ENCODE assay signal across 8 mouse cellular contexts in genomic region chr3:155093116-155093956, GRCm38 (mm10). TPM values are rescaled to one million over a fixed set of nuclear protein-coding genes. Genes with fewer than 3 reads are reported as not detected.
A peak's percentile ranks its signal among the peaks of the same experiment; 100 is the strongest.
DNase-seq lines count a peak whose midpoint lies in the region; ATAC-seq and TF ChIP-seq lines count a peak whose summit lies in the region.

Fpgt (minus strand) TSS chr3:155093403.
Lrriq3 (plus strand) TSS chr3:155093434.

- peak within 1 kb of the TSS; percentile 85 for H3K9ac ChIP-seq in MEL (ENCODE audit: control insufficient read depth, low read depth, low read length, poor library complexity, severe bottlenecking)
- H3K9ac ChIP-seq in forebrain, postnatal 0 days = peak within 1 kb of the TSS; percentile 81
- peak within 1 kb of the TSS; percentile 54 for H3K9ac ChIP-seq in lung, embryonic 15.5 days

- no peaks in the 10 kb centered on the region; a peak in 1 of 4 replicates for H3K4me1 ChIP-seq in MEL (ENCODE audit: control insufficient read depth in 1 of 2, insufficient read depth in 2 of 2, low read length in 2 of 2)
- peaks cover 3% of the 10 kb centered on the region; the same call in 1 of the 2 replicates for H3K4me1 ChIP-seq in cerebellum, adult 2 months (ENCODE audit: control insufficient read depth, insufficient read depth, low read length)
- H3K4me1 ChIP-seq in forebrain, postnatal 0 days (ENCODE audit: insufficient read depth) = peaks cover 4% of the 10 kb centered on the region; the same call in 1 of the 2 replicates
- peaks cover 2% of the 10 kb centered on the region; the same call in 1 of the 2 replicates for H3K4me1 ChIP-seq in lung, embryonic 15.5 days

- TF ChIP-seq CTCF in MEL (IDR thresholded peaks at IDR 0.05 in 2 of 3, conservative IDR thresholded peaks at IDR 0.05 in 1 of 3; ENCODE audit: control insufficient read depth in 1 of 3, insufficient read depth in 1 of 3, low read depth in 2 of 3, low read length in 3 of 3, poor library complexity in 1 of 3, severe bottlenecking in 1 of 3) = no peak
- no peak for TF ChIP-seq CTCF in cerebellum, adult 2 months (IDR thresholded peaks at IDR 0.05; ENCODE audit: borderline replicate concordance, insufficient read depth, low read depth, low read length)
- TF ChIP-seq CTCF in forebrain, postnatal 0 days (IDR thresholded peaks at IDR 0.05; ENCODE audit: low read depth) = peak; percentile 35; the same call in 1 of the 2 replicates

- H3K4me3 ChIP-seq in MEL (ENCODE audit: control insufficient read depth in 1 of 2, insufficient read depth in 1 of 2, low read depth in 2 of 2, low read length in 2 of 2) = peak within 1 kb of the TSS; percentile 70 to 94
- peak within 1 kb of the TSS; percentile 73 for H3K4me3 ChIP-seq in cerebellum, adult 2 months (replicated peaks; ENCODE audit: insufficient read depth, low read depth, low read length)
- peak within 1 kb of the TSS; percentile 68 for H3K4me3 ChIP-seq in forebrain, postnatal 0 days (ENCODE audit: low read depth, low read length)
- H3K4me3 ChIP-seq in lung, embryonic 15.5 days = peak within 1 kb of the TSS; percentile 70

- peak within 1 kb of the TSS; percentile 74 for H3K27ac ChIP-seq in MEL (ENCODE audit: control insufficient read depth, low read depth, low read length)
- peak within 1 kb of the TSS; percentile 65 for H3K27ac ChIP-seq in cerebellum, adult 2 months (ENCODE audit: insufficient read depth, low read length)
- peak within 1 kb of the TSS; percentile 91 for H3K27ac ChIP-seq in forebrain, postnatal 0 days (ENCODE audit: low read depth, low read length)
- peak within 1 kb of the TSS; percentile 81 for H3K27ac ChIP-seq in lung, embryonic 15.5 days

- no peaks in the 10 kb centered on the region for H3K9me3 ChIP-seq in MEL (replicated peaks; ENCODE audit: insufficient read depth, low read length)
- H3K9me3 ChIP-seq in forebrain, postnatal 0 days (ENCODE audit: low read length) = no peaks in the 10 kb centered on the region
- no peaks in the 10 kb centered on the region for H3K9me3 ChIP-seq in lung, embryonic 15.5 days

- TF ChIP-seq RAD21 in MEL (IDR thresholded peaks at IDR 0.05; ENCODE audit: low read depth, low read length) = no peak

- peak within 1 kb of the TSS; percentile 64 for H3K4me2 ChIP-seq in forebrain, postnatal 0 days (ENCODE audit: low read depth)
- peak within 1 kb of the TSS; percentile 67 for H3K4me2 ChIP-seq in lung, embryonic 15.5 days

- peak; percentile 95 for DNase-seq in MEL (ENCODE audit: low read depth, low spot score)
- peak; percentile 90 to 91 for DNase-seq in cerebellum, adult 2 months
- peak; percentile 97 for DNase-seq in forebrain, postnatal 0 days
- peak; percentile 93 for DNase-seq in heart, postnatal 4 days
- peak; percentile 90 to 92 for DNase-seq in layer of hippocampus, adult 8-10 months (ENCODE audit: low spot score in 2 of 2)
- peak; percentile 87 for DNase-seq in ovary, adult 18-20 months (ENCODE audit: low spot score)
- DNase-seq in thymus, postnatal 0 days (ENCODE audit: low spot score) = peak; percentile 92

- WGBS in cerebellum, adult 2 months = under 1% methylated on average over 46 of the region's 47 CpGs
- under 1% methylated on average over 47 of the region's 47 CpGs for WGBS in forebrain, postnatal 0 days
- WGBS in lung, embryonic 15.5 days = under 1% methylated on average over 36 of the region's 47 CpGs

- TF ChIP-seq POLR2A in MEL (IDR thresholded peaks at IDR 0.05; ENCODE audit: control insufficient read depth in 1 of 2, insufficient read depth in 1 of 2, low read depth in 1 of 2, low read length in 2 of 2, poor library complexity in 1 of 2) = peak; percentile 40 to 67; a peak in 3 of 4 replicates
- peak; percentile 73; the same call in 1 of the 2 replicates for TF ChIP-seq POLR2A in cerebellum, adult 2 months (IDR thresholded peaks at IDR 0.05; ENCODE audit: borderline replicate concordance, insufficient read depth, low read length)

- no peaks in the 10 kb centered on the region for H3K27me3 ChIP-seq in MEL (ENCODE audit: control insufficient read depth in 1 of 2, insufficient read depth in 2 of 2, low read length in 2 of 2)
- H3K27me3 ChIP-seq in cerebellum, adult 2 months (ENCODE audit: control insufficient read depth, insufficient read depth, low read length) = no peaks in the 10 kb centered on the region
- no peaks in the 10 kb centered on the region for H3K27me3 ChIP-seq in forebrain, postnatal 0 days (ENCODE audit: insufficient read depth, low read length)
- no peaks in the 10 kb centered on the region for H3K27me3 ChIP-seq in lung, embryonic 15.5 days

- ATAC-seq in forebrain, postnatal 0 days = peak; percentile 99
- peak; percentile 100 for ATAC-seq in lung, embryonic 15.5 days (ENCODE audit: borderline replicate concordance, extremely low read depth, low FRiP score, low TSS enrichment)

- peaks cover 0 to 8% of the 10 kb centered on the region in 2 experiments; a peak in 2 of 4 replicates for H3K36me3 ChIP-seq in MEL (ENCODE audit: control insufficient read depth in 1 of 2, insufficient read depth in 2 of 2, low read length in 2 of 2)
- no peaks in the 10 kb centered on the region for H3K36me3 ChIP-seq in forebrain, postnatal 0 days (ENCODE audit: insufficient read depth)
- H3K36me3 ChIP-seq in lung, embryonic 15.5 days = no peaks in the 10 kb centered on the region

- no peaks in the 10 kb centered on the region; the same call in 1 of the 2 replicates for H3K79me2 ChIP-seq in MEL (ENCODE audit: control insufficient read depth, insufficient read depth, low read length, poor library complexity)

- TF ChIP-seq EP300 in MEL (IDR thresholded peaks at IDR 0.05; ENCODE audit: low read depth in 1 of 2, low read length in 2 of 2) = no peak

TF ChIP-seq in MEL, 35 proteins besides CTCF, POLR2A, EP300 and RAD21:
- TF ChIP-seq ELF1 (IDR thresholded peaks at IDR 0.05; ENCODE audit: low read depth, low read length) = peak; percentile 88
- peak; percentile 91 for TF ChIP-seq HCFC1 (IDR thresholded peaks at IDR 0.05; ENCODE audit: low read depth, low read length)
- peak; percentile 72 for TF ChIP-seq TBP (IDR thresholded peaks at IDR 0.05; ENCODE audit: low read depth, low read length)
- TF ChIP-seq MXI1 (IDR thresholded peaks at IDR 0.05; ENCODE audit: low read depth, low read length) = peak; percentile 77
- TF ChIP-seq TCF12 (IDR thresholded peaks at IDR 0.05; ENCODE audit: low read depth, low read length) = peak; percentile 20; the same call in 1 of the 2 replicates
- TF ChIP-seq NRF1 (IDR thresholded peaks at IDR 0.05; ENCODE audit: insufficient read depth, low read depth, low read length, poor library complexity, severe bottlenecking) = peak; percentile 79
- TF ChIP-seq ETS1 (IDR thresholded peaks at IDR 0.05; ENCODE audit: low read depth, low read length) = peak; percentile 32; the same call in 1 of the 2 replicates
- TF ChIP-seq MYC (IDR thresholded peaks at IDR 0.05; ENCODE audit: low read depth, low read length) = no peak
- TF ChIP-seq NELFE (IDR thresholded peaks at IDR 0.05; ENCODE audit: low read depth, low read length) = peak; percentile 70
- no peak for TF ChIP-seq BHLHE40 (IDR thresholded peaks at IDR 0.05; ENCODE audit: borderline replicate concordance, low read depth, low read length)
- no peak for TF ChIP-seq E2F4 (IDR thresholded peaks at IDR 0.05; ENCODE audit: borderline replicate concordance, low read depth, low read length)
- 0 out of 2 replicates have a peak, but pooled peaks have one; percentile 49 for TF ChIP-seq MAX (IDR thresholded peaks at IDR 0.05; ENCODE audit: low read length)

RNA-seq across cellular contexts. Expression of gene Fpgt, which starts in this region (rescaled TPM):
- total RNA-seq in MEL (2012; rRNA removed) = 10.6 and 10.8 TPM in 2 replicates
- polyA plus RNA-seq in MEL (2012; ENCODE audit: insufficient read depth in 1 of 2, insufficient read length in 2 of 2, low read depth in 1 of 2, low replicate concordance in 2 of 2, missing spikeins in 1 of 2) = 1 to 10 TPM in 1 of 2 experiments, not detected in 1; 8.0 TPM
- polyA plus RNA-seq in cerebellum, adult 2 months (2012; rRNA removed) = 26.5 and 28.9 TPM in 2 replicates
- 33.3 and 39.3 TPM in 2 replicates for total RNA-seq in forebrain, postnatal 0 days (2014; rRNA removed)
- 15.5 and 16.1 TPM in 2 replicates for polyA plus RNA-seq in forebrain, postnatal 0 days (2015; fragmentation: Nextera tagmentation; extraction: Ambion mirVana)
- 10 to 100 TPM; 10.5 to 11.6 TPM for total RNA-seq in heart, postnatal 4 days (2021)
- total RNA-seq in layer of hippocampus, adult 8-10 months (2022) = 10 to 100 TPM; 26.0 to 34.4 (median 29.7) TPM
- polyA plus RNA-seq in lung, embryonic 15.5 days (2015; fragmentation: Nextera tagmentation; extraction: Ambion mirVana) = 12.3 and 15.3 TPM in 2 replicates
- 13.8 and 15.1 TPM in 2 replicates for polyA plus RNA-seq in thymus, postnatal 0 days (2015; fragmentation: Nextera tagmentation; extraction: Ambion mirVana)

RNA-seq across cellular contexts. Expression of gene Lrriq3, which starts in this region (rescaled TPM):
- total RNA-seq in MEL (2012; rRNA removed) = 0.19 and 0.26 TPM in 2 replicates
- polyA plus RNA-seq in MEL (2012; ENCODE audit: insufficient read depth in 1 of 2, insufficient read length in 2 of 2, low read depth in 1 of 2, low replicate concordance in 2 of 2, missing spikeins in 1 of 2) = under 1 TPM in 1 of 2 experiments, not detected in 1; 0.24 TPM
- polyA plus RNA-seq in cerebellum, adult 2 months (2012; rRNA removed) = 0.49 and 0.67 TPM in 2 replicates
- 0.81 and 1.2 TPM in 2 replicates for total RNA-seq in forebrain, postnatal 0 days (2014; rRNA removed)
- 1.1 and 1.4 TPM in 2 replicates for polyA plus RNA-seq in forebrain, postnatal 0 days (2015; fragmentation: Nextera tagmentation; extraction: Ambion mirVana)
- under 1 TPM; 0.32 to 0.33 TPM for total RNA-seq in heart, postnatal 4 days (2021)
- total RNA-seq in layer of hippocampus, adult 8-10 months (2022) = under 1 TPM; 0.39 to 0.90 (median 0.69) TPM
- polyA plus RNA-seq in lung, embryonic 15.5 days (2015; fragmentation: Nextera tagmentation; extraction: Ambion mirVana) = 1.1 TPM in 2 replicates
- 0.66 and 0.89 TPM in 2 replicates for polyA plus RNA-seq in thymus, postnatal 0 days (2015; fragmentation: Nextera tagmentation; extraction: Ambion mirVana)

Comparison
In these comparisons a context has a peak if more than half of its experiments do, and no peak if none do; other contexts are left out.
1. Peak in every context shown above with its lines: DNase-seq, ATAC-seq, H3K4me3 ChIP-seq and H3K27ac ChIP-seq.